Mouse (Mus musculus) MEL (cell line): ENCODE measurements around the gene Washc4. TPM values are rescaled to one million over a fixed set of nuclear protein-coding genes. Genes with fewer than 3 reads are reported as not detected.

Experiments used
- DNase-seq: peaks from one replicate; pipeline ENCODE4 v3.0.0; 2011; ENCODE audit warnings: low read depth, low spot score
- H3K27ac ChIP-seq: 2 replicates; pipeline ENCODE4 v1.5.1; 2012; ENCODE audit warnings: low read depth, mild to moderate bottlenecking, control low read depth, low read length, moderate library complexity; ENCODE audit not compliant: control insufficient read depth
- H3K27me3 ChIP-seq, 2 experiments: fragments of 150-350 bp in 1 of 2; sonication (generic) in 1 of 2; 2 replicates each; pipeline ENCODE4 v1.6.1; 2012; ENCODE audit warnings: low read length in 2 of 2, mild to moderate bottlenecking in 2 of 2, improper control_type of control experiment in 1 of 2, moderate library complexity in 1 of 2; ENCODE audit not compliant: insufficient read depth in 2 of 2, control insufficient read depth in 1 of 2
- H3K36me3 ChIP-seq, 2 experiments: 2 replicates each; pipeline ENCODE4 v1.6.1; 2012 to 2014; ENCODE audit warnings: low read length in 2 of 2, improper control_type of control experiment in 1 of 2, inconsistent platforms in 1 of 2, mild to moderate bottlenecking in 1 of 2; ENCODE audit not compliant: insufficient read depth in 2 of 2, control insufficient read depth in 1 of 2
- H3K4me1 ChIP-seq, 2 experiments: fragments of 150-350 bp in 1 of 2; sonication (generic) in 1 of 2; 2 replicates each; pipeline ENCODE4 v1.6.1; 2012; ENCODE audit warnings: low read length in 2 of 2, improper control_type of control experiment in 1 of 2, mild to moderate bottlenecking in 1 of 2; ENCODE audit not compliant: insufficient read depth in 2 of 2, control insufficient read depth in 1 of 2
- H3K4me3 ChIP-seq, 2 experiments: fragments of 150-350 bp in 1 of 2; sonication (generic) in 1 of 2; 2 replicates each; pipeline ENCODE4 v1.5.1; 2012; ENCODE audit warnings: low read depth in 2 of 2, low read length in 2 of 2, mild to moderate bottlenecking in 2 of 2, moderate library complexity in 2 of 2, control low read depth in 1 of 2, improper control_type of control experiment in 1 of 2; ENCODE audit not compliant: control insufficient read depth in 1 of 2, insufficient read depth in 1 of 2
- H3K79me2 ChIP-seq: 2 replicates; pipeline ENCODE4 v1.6.1; 2012; ENCODE audit warnings: mild to moderate bottlenecking, low read length, moderate library complexity; ENCODE audit not compliant: control insufficient read depth, poor library complexity, insufficient read depth
- H3K9ac ChIP-seq: 2 replicates; pipeline ENCODE4 v1.6.1; 2012; ENCODE audit warnings: low read depth, mild to moderate bottlenecking, control low read depth, low read length, moderate library complexity; ENCODE audit not compliant: control insufficient read depth, poor library complexity, severe bottlenecking
- H3K9me3 ChIP-seq: fragments of 150-350 bp; sonication (generic); replicated peaks from 2 replicates; pipeline ENCODE4 v1.6.1; 2012; ENCODE audit warnings: mild to moderate bottlenecking, low read length, improper control_type of control experiment, moderate library complexity; ENCODE audit not compliant: insufficient read depth
- CHD1 ChIP-seq: IDR thresholded peaks from 2 replicates; pipeline ENCODE4 v1.6.1; 2012; ENCODE audit warnings: low read depth, mild to moderate bottlenecking, inconsistent platforms, low read length, improper control_type of control experiment
- CHD2 ChIP-seq: IDR thresholded peaks from 2 replicates; pipeline ENCODE4 v1.6.1; 2011; ENCODE audit warnings: low read length, improper control_type of control experiment
- CTCF ChIP-seq, 3 experiments: IDR thresholded peaks in 2 of 3; conservative IDR thresholded peaks in 1 of 3; 2 replicates each; pipeline ENCODE4 v1.5.1; 2011 to 2012; ENCODE audit warnings: low read length in 3 of 3, low read depth in 2 of 3, mild to moderate bottlenecking in 2 of 3, improper control_type of control experiment in 1 of 3, inconsistent platforms in 1 of 3, mixed read lengths in 1 of 3, moderate library complexity in 1 of 3; ENCODE audit not compliant: control insufficient read depth in 1 of 3, insufficient read depth in 1 of 3, poor library complexity in 1 of 3, severe bottlenecking in 1 of 3
- E2F4 ChIP-seq: IDR thresholded peaks from 2 replicates; pipeline ENCODE4 v1.6.1; 2011; ENCODE audit warnings: low read depth, low read length, improper control_type of control experiment, borderline replicate concordance
- ELF1 ChIP-seq: IDR thresholded peaks from 2 replicates; pipeline ENCODE4 v1.6.1; 2014; ENCODE audit warnings: low read depth, mild to moderate bottlenecking, inconsistent platforms, low read length, improper control_type of control experiment, moderate library complexity
- EP300 ChIP-seq, 2 experiments: IDR thresholded peaks; 2 replicates each; pipeline ENCODE4 v1.6.1; 2011; ENCODE audit warnings: improper control_type of control experiment in 2 of 2, low read length in 2 of 2, low read depth in 1 of 2, mild to moderate bottlenecking in 1 of 2
- GABPA ChIP-seq: IDR thresholded peaks from 2 replicates; pipeline ENCODE4 v1.6.1; 2012; ENCODE audit warnings: low read depth, mild to moderate bottlenecking, inconsistent platforms, low read length, improper control_type of control experiment, moderate library complexity
- HCFC1 ChIP-seq: IDR thresholded peaks from 2 replicates; pipeline ENCODE4 v1.6.1; 2012; ENCODE audit warnings: low read depth, mild to moderate bottlenecking, inconsistent platforms, low read length, improper control_type of control experiment, moderate library complexity
- KAT2A ChIP-seq: conservative IDR thresholded peaks from 2 replicates; pipeline ENCODE4 v1.6.1; 2012; ENCODE audit warnings: low read depth, low read length, improper control_type of control experiment, inconsistent platforms
- MAZ ChIP-seq: IDR thresholded peaks from 2 replicates; pipeline ENCODE4 v1.6.1; 2012; ENCODE audit warnings: low read depth, mild to moderate bottlenecking, inconsistent platforms, low read length, improper control_type of control experiment
- MEF2A ChIP-seq: IDR thresholded peaks from 2 replicates; pipeline ENCODE4 v1.6.1; 2014; ENCODE audit warnings: low read depth, mild to moderate bottlenecking, inconsistent platforms, low read length, improper control_type of control experiment; ENCODE audit not compliant: poor library complexity, insufficient replicate concordance, severe bottlenecking; ENCODE audit errors: extremely low read depth
- MXI1 ChIP-seq: IDR thresholded peaks from 2 replicates; pipeline ENCODE4 v1.6.1; 2011; ENCODE audit warnings: mild to moderate bottlenecking, low read depth, low read length, improper control_type of control experiment
- MYC ChIP-seq: IDR thresholded peaks from 2 replicates; pipeline ENCODE4 v1.6.1; 2011; ENCODE audit warnings: low read depth, mild to moderate bottlenecking, low read length, improper control_type of control experiment, moderate library complexity
- POLR2A ChIP-seq, 2 experiments: IDR thresholded peaks; 2 replicates each; pipeline ENCODE4 v1.6.1; 2011 to 2012; ENCODE audit warnings: low read length in 2 of 2, mild to moderate bottlenecking in 2 of 2, control low read depth in 1 of 2, improper control_type of control experiment in 1 of 2, low read depth in 1 of 2, moderate library complexity in 1 of 2; ENCODE audit not compliant: control insufficient read depth in 1 of 2, insufficient read depth in 1 of 2, poor library complexity in 1 of 2
- POLR2AphosphoS2 ChIP-seq: IDR thresholded peaks from 2 replicates; pipeline ENCODE4 v1.6.1; 2011; ENCODE audit warnings: low read length, improper control_type of control experiment
- POLR2AphosphoS5 ChIP-seq: IDR thresholded peaks from 2 replicates; pipeline ENCODE4 v1.6.1; 2012; ENCODE audit warnings: low read depth, borderline replicate concordance, mild to moderate bottlenecking, inconsistent platforms, low read length, moderate library complexity, mixed read lengths
- RCOR1 ChIP-seq: IDR thresholded peaks from 2 replicates; pipeline ENCODE4 v1.6.1; 2012; ENCODE audit warnings: low read depth, mild to moderate bottlenecking, inconsistent platforms, low read length, improper control_type of control experiment
- SIN3A ChIP-seq: IDR thresholded peaks from 2 replicates; pipeline ENCODE4 v1.6.1; 2012; ENCODE audit warnings: low read length, improper control_type of control experiment, inconsistent platforms
- TBP ChIP-seq: IDR thresholded peaks from 2 replicates; pipeline ENCODE4 v1.8.0; 2011; ENCODE audit warnings: low read depth, low read length, improper control_type of control experiment
- TCF12 ChIP-seq: IDR thresholded peaks from 2 replicates; pipeline ENCODE4 v1.6.1; 2014; ENCODE audit warnings: low read depth, mild to moderate bottlenecking, inconsistent platforms, low read length, improper control_type of control experiment, moderate library complexity
- UBTF ChIP-seq: IDR thresholded peaks from 2 replicates; pipeline ENCODE4 v1.6.1; 2012; ENCODE audit warnings: low read depth, mild to moderate bottlenecking, inconsistent platforms, low read length, improper control_type of control experiment, moderate library complexity, borderline replicate concordance; ENCODE audit not compliant: insufficient read depth
- ZC3H11A ChIP-seq: IDR thresholded peaks from 2 replicates; pipeline ENCODE4 v1.6.1; 2012; ENCODE audit warnings: low read depth, mild to moderate bottlenecking, inconsistent platforms, low read length, improper control_type of control experiment
- ZKSCAN1 ChIP-seq: IDR thresholded peaks from 2 replicates; pipeline ENCODE4 v1.6.1; 2012; ENCODE audit warnings: low read depth, mild to moderate bottlenecking, inconsistent platforms, low read length, improper control_type of control experiment, moderate library complexity
- ZMIZ1 ChIP-seq: IDR thresholded peaks from 2 replicates; pipeline ENCODE4 v1.6.1; 2012; ENCODE audit warnings: low read depth, mild to moderate bottlenecking, inconsistent platforms, low read length, improper control_type of control experiment, moderate library complexity
- polyA plus RNA-seq, 2 experiments: library from polyadenylated mRNA; stranded (reverse) in 1 of 2; unstranded in 1 of 2; fragments of >175 nt in 1 of 2; fragments of >200 nt in 1 of 2; gene quantifications; 2 replicates each; pipeline versions ENCODE4 v1.2.1 to v1.2.4; 2012; ENCODE audit warnings: low replicate concordance in 2 of 2, low read depth in 1 of 2; ENCODE audit not compliant: insufficient read length in 2 of 2, insufficient read depth in 1 of 2, missing spikeins in 1 of 2
- total RNA-seq: library from RNA; depleted of rRNA; stranded (reverse); fragments of 300-350 nt; gene quantifications from 2 replicates; pipeline ENCODE4 v1.2.3, GENCODE M21; 2012

The Washc4 gene
- total and polyA plus RNA-seq, 3 experiments: 13.6 to 16.2 TPM; not detected in 1

DNA sequence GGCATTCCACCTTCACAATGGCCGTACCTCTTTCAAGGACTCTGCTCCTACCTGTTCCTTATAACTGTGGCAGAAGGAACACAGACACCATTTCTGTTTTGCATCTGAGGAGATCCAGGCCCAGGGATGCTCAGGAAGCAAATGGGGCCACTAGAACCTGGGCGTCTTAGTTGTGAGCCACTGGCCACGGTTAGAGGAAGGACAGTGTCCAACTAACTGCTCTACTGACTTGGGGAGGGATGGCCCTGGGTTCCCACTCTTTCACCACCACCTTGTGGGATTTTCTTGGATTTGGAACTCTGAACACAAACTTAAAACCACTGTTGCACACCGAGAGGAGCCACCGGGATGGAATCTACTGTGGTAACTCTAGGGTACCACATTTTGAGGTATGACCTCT lies 68.3 kb downstream of the Washc4 start:
- Histone ChIP-seq H3K4me1 (no peaks in the 10 kb centered on the region), H3K27ac (no peak overlapping the region), H3K27me3 (no peaks in the 10 kb centered on the region), H3K79me2 (no peaks in the 10 kb centered on the region), H3K9me3 (no peaks in the 10 kb centered on the region), H3K36me3 (no peaks in the 10 kb centered on the region), H3K4me3 (no peak overlapping the region), H3K9ac (no peak overlapping the region)
- TF ChIP-seq MXI1 (no peak), POLR2AphosphoS5 (no peak), POLR2A (IDR thresholded peaks at IDR 0.05; ENCODE audit: control insufficient read depth in 1 of 2, insufficient read depth in 1 of 2, low read depth in 1 of 2, low read length in 2 of 2, poor library complexity in 1 of 2) (no peak), TCF12 (no peak), POLR2AphosphoS2 (no peak), TBP (no peak), UBTF (no peak), CHD2 (no peak), KAT2A (no peak), MAZ (no peak), ZC3H11A (no peak), E2F4 (no peak), HCFC1 (no peak)
- DNase-seq: no peak

- no peak overlapping the region for H3K4me3 ChIP-seq
- H3K27ac ChIP-seq: no peak overlapping the region
- TF ChIP-seq MYC (no peak), POLR2A (IDR thresholded peaks at IDR 0.05; ENCODE audit: control insufficient read depth in 1 of 2, insufficient read depth in 1 of 2, low read depth in 1 of 2, low read length in 2 of 2, poor library complexity in 1 of 2) (no peak), SIN3A (no peak), GABPA (no peak), MAZ (no peak), ZKSCAN1 (no peak), POLR2AphosphoS5 (no peak), CTCF (IDR thresholded peaks at IDR 0.05 in 2 of 3, conservative IDR thresholded peaks at IDR 0.05 in 1 of 3; ENCODE audit: control insufficient read depth in 1 of 3, insufficient read depth in 1 of 3, low read depth in 2 of 3, low read length in 3 of 3, poor library complexity in 1 of 3, severe bottlenecking in 1 of 3) (no peak), ZMIZ1 (no peak), MEF2A (no peak), RCOR1 (no peak), EP300 (IDR thresholded peaks at IDR 0.05; ENCODE audit: low read depth in 1 of 2, low read length in 2 of 2) (no peak), CHD1 (no peak), UBTF (no peak), TBP (no peak), ELF1 (no peak)
- no peak for DNase-seq
- no peaks in the 10 kb centered on the region for H3K27me3 ChIP-seq
- H3K36me3 ChIP-seq: no peaks in the 10 kb centered on the region
- no peaks in the 10 kb centered on the region for H3K4me1 ChIP-seq
- H3K9ac ChIP-seq: no peak overlapping the region
- H3K9me3 ChIP-seq: no peaks in the 10 kb centered on the region
- H3K79me2 ChIP-seq: no peaks in the 10 kb centered on the region
Measured at GRCm38 (mm10) chr10:83612648-83613215, 69.2 kb downstream of the Washc4 start.
